Mouse (Mus musculus) heart, adult 2 months (tissue): ENCODE results near the gene Ttc23l.

Experiments used
- CTCF ChIP-seq: fragments of 200-600 bp; IDR thresholded peaks from 2 replicates; pipeline ENCODE4 v1.8.1; 2022; ENCODE audit warnings: antibody characterized with exemption, mild to moderate bottlenecking, moderate library complexity
- POLR2A ChIP-seq: fragments of 200-500 bp; IDR thresholded peaks from 2 replicates; pipeline ENCODE4 v1.6.1; 2011; ENCODE audit warnings: mild to moderate bottlenecking, low read depth, low read length, control low read depth; ENCODE audit not compliant: insufficient read depth

- TF ChIP-seq POLR2A (no peak), CTCF (no peak)
These were observed 1.5 kb upstream of the Ttc23l start for GRCm38 (mm10) chr15:10560005-10560404.
